Mouse (Mus musculus): ENCODE measurements around the gene Gm12355. TPM values are rescaled to one million over a fixed set of nuclear protein-coding genes. Genes with fewer than 3 reads are reported as not detected.

Gene Gm12355
- polyA plus RNA-seq, 1 experiment, result 7.2 TPM

- TF ChIP-seq POLR2A (IDR thresholded peaks at IDR 0.05; ENCODE audit: low read depth, low read length) (no peak), CTCF (IDR thresholded peaks at IDR 0.05; ENCODE audit: borderline replicate concordance, insufficient read depth, low read length) (no peak)
- Histone ChIP-seq H3K4me1 (ENCODE audit: control insufficient read depth, insufficient read depth, low read length) (peaks cover 19% of the 10 kb centered on the region), H3K27ac (ENCODE audit: insufficient read depth, low read length) (peak overlapping the region; percentile 49; the same call in 1 of the 2 replicates), H3K4me3 (ENCODE audit: insufficient read depth, low read length) (no peak overlapping the region)
Measured at GRCm38 (mm10) chr11:98589306-98589705, 36.2 kb downstream of the Gm12355 start.

GRCm38 (mm10) chr11:98588833-98589281 is 36.6 kb downstream of the Gm12355 start:
- peak overlapping the region; percentile 49; the same call in 1 of the 2 replicates for H3K27ac ChIP-seq (ENCODE audit: insufficient read depth, low read length)
- TF ChIP-seq CTCF (IDR thresholded peaks at IDR 0.05; ENCODE audit: borderline replicate concordance, insufficient read depth, low read length), result no peak
- no peak for TF ChIP-seq POLR2A (IDR thresholded peaks at IDR 0.05; ENCODE audit: low read depth, low read length)

GRCm38 (mm10) chr11:98587684-98588546 is 37.5 kb downstream of the Gm12355 start:
- Histone ChIP-seq H3K27ac (ENCODE audit: insufficient read depth, low read length) (peak overlapping the region; percentile 39), H3K4me1 (ENCODE audit: control insufficient read depth, insufficient read depth, low read length) (peaks cover 19% of the 10 kb centered on the region), H3K4me3 (ENCODE audit: insufficient read depth, low read length) (0 out of 2 replicates have a peak overlapping the region, but pooled peaks have one; percentile 41)
- TF ChIP-seq CTCF (IDR thresholded peaks at IDR 0.05; ENCODE audit: borderline replicate concordance, insufficient read depth, low read length), result no peak
- peak; percentile 47 for TF ChIP-seq POLR2A (IDR thresholded peaks at IDR 0.05; ENCODE audit: low read depth, low read length)

More at GRCm38 (mm10) chr11:98588833-98589281, 36.6 kb downstream of the Gm12355 start:
- Histone ChIP-seq H3K4me1 (ENCODE audit: control insufficient read depth, insufficient read depth, low read length) (peaks cover 19% of the 10 kb centered on the region), H3K4me3 (ENCODE audit: insufficient read depth, low read length) (no peak overlapping the region)

GRCm38 (mm10) chr11:98586892-98587563 is 38.4 kb downstream of the Gm12355 start, which contains the start of gene Ormdl3:
Gene Ormdl3 (minus strand): TSS chr11:98587368.
- TF ChIP-seq CTCF (IDR thresholded peaks at IDR 0.05; ENCODE audit: borderline replicate concordance, insufficient read depth, low read length) (no peak), POLR2A (IDR thresholded peaks at IDR 0.05; ENCODE audit: low read depth, low read length) (peak; percentile 68)
- H3K27ac ChIP-seq (ENCODE audit: insufficient read depth, low read length), result peak within 1 kb of the TSS; percentile 39
- peaks cover 19% of the 10 kb centered on the region for H3K4me1 ChIP-seq (ENCODE audit: control insufficient read depth, insufficient read depth, low read length)
- H3K4me3 ChIP-seq (ENCODE audit: insufficient read depth, low read length), result peak within 1 kb of the TSS; percentile 86

GRCm38 (mm10) chr11:98586087-98586891 is 39.2 kb downstream of the Gm12355 start:
- no peak for TF ChIP-seq CTCF (IDR thresholded peaks at IDR 0.05; ENCODE audit: borderline replicate concordance, insufficient read depth, low read length)
- TF ChIP-seq POLR2A (IDR thresholded peaks at IDR 0.05; ENCODE audit: low read depth, low read length), result no peak
- H3K4me1 ChIP-seq (ENCODE audit: control insufficient read depth, insufficient read depth, low read length), result peaks cover 19% of the 10 kb centered on the region
- peak overlapping the region; percentile 86 for H3K4me3 ChIP-seq (ENCODE audit: insufficient read depth, low read length)
- no peak overlapping the region; the same call in 1 of the 2 replicates for H3K27ac ChIP-seq (ENCODE audit: insufficient read depth, low read length)

- TF ChIP-seq POLR2A (IDR thresholded peaks at IDR 0.05; ENCODE audit: low read depth, low read length) (no peak), CTCF (IDR thresholded peaks at IDR 0.05; ENCODE audit: borderline replicate concordance, insufficient read depth, low read length) (no peak)
- Histone ChIP-seq H3K27ac (ENCODE audit: insufficient read depth, low read length) (no peak overlapping the region), H3K4me3 (ENCODE audit: insufficient read depth, low read length) (no peak overlapping the region), H3K4me1 (ENCODE audit: control insufficient read depth, insufficient read depth, low read length) (peaks cover 19% of the 10 kb centered on the region)
Measured at GRCm38 (mm10) chr11:98584629-98585177, 40.8 kb downstream of the Gm12355 start.

- Histone ChIP-seq H3K4me3 (ENCODE audit: insufficient read depth, low read length) (no peak overlapping the region), H3K4me1 (ENCODE audit: control insufficient read depth, insufficient read depth, low read length) (peaks cover 19% of the 10 kb centered on the region), H3K27ac (ENCODE audit: insufficient read depth, low read length) (no peak overlapping the region)
- TF ChIP-seq POLR2A (IDR thresholded peaks at IDR 0.05; ENCODE audit: low read depth, low read length), result no peak
Measured at GRCm38 (mm10) chr11:98584146-98584545, 41.3 kb downstream of the Gm12355 start.

- H3K4me3 ChIP-seq (ENCODE audit: insufficient read depth, low read length), result no peak overlapping the region
- TF ChIP-seq CTCF (IDR thresholded peaks at IDR 0.05; ENCODE audit: borderline replicate concordance, insufficient read depth, low read length) (no peak), POLR2A (IDR thresholded peaks at IDR 0.05; ENCODE audit: low read depth, low read length) (no peak)
- peaks cover 14% of the 10 kb centered on the region; the same call in 1 of the 2 replicates for H3K4me1 ChIP-seq (ENCODE audit: control insufficient read depth, insufficient read depth, low read length)
- H3K27ac ChIP-seq (ENCODE audit: insufficient read depth, low read length), result no peak overlapping the region
Measured at GRCm38 (mm10) chr11:98583571-98583970, 41.9 kb downstream of the Gm12355 start.

GRCm38 (mm10) chr11:98583265-98583552 is 42.3 kb downstream of the Gm12355 start:
- TF ChIP-seq CTCF (IDR thresholded peaks at IDR 0.05; ENCODE audit: borderline replicate concordance, insufficient read depth, low read length) (no peak), POLR2A (IDR thresholded peaks at IDR 0.05; ENCODE audit: low read depth, low read length) (no peak)
- H3K27ac ChIP-seq (ENCODE audit: insufficient read depth, low read length), result no peak overlapping the region
- peaks cover 14% of the 10 kb centered on the region; the same call in 1 of the 2 replicates for H3K4me1 ChIP-seq (ENCODE audit: control insufficient read depth, insufficient read depth, low read length)
- no peak overlapping the region for H3K4me3 ChIP-seq (ENCODE audit: insufficient read depth, low read length)

All from embryonic fibroblast, embryonic 13.5 days (primary cell).